Mouse (Mus musculus): ENCODE results near the gene Gm765. TPM values are rescaled to one million over a fixed set of nuclear protein-coding genes. Genes with fewer than 3 reads are reported as not detected.

Gene Gm765
- polyA plus RNA-seq, 1 experiment from 2014 or later = not detected

DNA sequence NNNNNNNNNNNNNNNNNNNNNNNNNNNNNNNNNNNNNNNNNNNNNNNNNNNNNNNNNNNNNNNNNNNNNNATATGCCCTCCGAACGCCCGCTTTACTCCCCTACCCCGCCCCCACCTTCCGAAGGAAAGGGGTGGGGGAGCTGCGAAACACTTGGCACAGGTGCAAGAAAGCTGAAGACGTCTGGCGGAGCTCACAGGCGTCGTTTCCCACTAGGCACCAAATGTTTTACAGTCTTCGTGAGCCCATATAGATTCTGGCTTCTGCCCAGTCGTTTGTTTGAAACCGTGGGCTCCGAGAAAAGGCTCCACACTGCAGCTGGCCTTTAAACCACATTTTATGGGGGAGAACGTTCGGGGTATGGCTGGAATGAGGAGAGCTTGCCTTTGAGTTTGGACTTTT lies 120.6 kb downstream of the Gm765 start:
- no peaks in the 10 kb centered on the region for H3K4me1 ChIP-seq (ENCODE audit: control insufficient read depth, insufficient read depth, low read length)
- no peaks in the 10 kb centered on the region for H3K36me3 ChIP-seq (replicated peaks; ENCODE audit: control insufficient read depth, insufficient read depth, low read depth, low read length)
- ATAC-seq (replicated peaks; ENCODE audit: insufficient number of reproducible peaks, low FRiP score, low TSS enrichment, low read depth) = no peak
- H3K4me3 ChIP-seq (ENCODE audit: low read depth, low read length) = no peak overlapping the region
- no peak overlapping the region for H3K9ac ChIP-seq (replicated peaks; ENCODE audit: low read length)
- WGBS = 84% methylated on average over 16 of the region's 16 CpGs
- H3K4me2 ChIP-seq (ENCODE audit: low read depth, low read length) = no peak overlapping the region
- no peak overlapping the region for H3K27ac ChIP-seq (replicated peaks; ENCODE audit: low read depth, low read length)
- no peaks in the 10 kb centered on the region for H3K27me3 ChIP-seq (ENCODE audit: control insufficient read depth, insufficient read depth, low read length)
- no peaks in the 10 kb centered on the region for H3K9me3 ChIP-seq (replicated peaks; ENCODE audit: control insufficient read depth, low read length)
- no peak for DNase-seq (ENCODE audit: low spot score)

- H3K36me3 ChIP-seq (replicated peaks; ENCODE audit: control insufficient read depth, insufficient read depth, low read depth, low read length) = no peaks in the 10 kb centered on the region
- no peaks in the 10 kb centered on the region for H3K4me1 ChIP-seq (ENCODE audit: control insufficient read depth, insufficient read depth, low read length)
- WGBS = 84% methylated on average over 3 of the region's 3 CpGs
- H3K4me3 ChIP-seq (ENCODE audit: low read depth, low read length) = no peak overlapping the region
- ATAC-seq (replicated peaks; ENCODE audit: insufficient number of reproducible peaks, low FRiP score, low TSS enrichment, low read depth) (no peak), DNase-seq (ENCODE audit: low spot score) (no peak)
- no peak overlapping the region for H3K4me2 ChIP-seq (ENCODE audit: low read depth, low read length)
- no peak overlapping the region for H3K27ac ChIP-seq (replicated peaks; ENCODE audit: low read depth, low read length)
- no peak overlapping the region for H3K9ac ChIP-seq (replicated peaks; ENCODE audit: low read length)
- no peaks in the 10 kb centered on the region for H3K27me3 ChIP-seq (ENCODE audit: control insufficient read depth, insufficient read depth, low read length)
- H3K9me3 ChIP-seq (replicated peaks; ENCODE audit: control insufficient read depth, low read length) = no peaks in the 10 kb centered on the region
Observed at GRCm38 (mm10) chr6:98212225-98212624, 130.3 kb downstream of the Gm765 start.

DNA sequence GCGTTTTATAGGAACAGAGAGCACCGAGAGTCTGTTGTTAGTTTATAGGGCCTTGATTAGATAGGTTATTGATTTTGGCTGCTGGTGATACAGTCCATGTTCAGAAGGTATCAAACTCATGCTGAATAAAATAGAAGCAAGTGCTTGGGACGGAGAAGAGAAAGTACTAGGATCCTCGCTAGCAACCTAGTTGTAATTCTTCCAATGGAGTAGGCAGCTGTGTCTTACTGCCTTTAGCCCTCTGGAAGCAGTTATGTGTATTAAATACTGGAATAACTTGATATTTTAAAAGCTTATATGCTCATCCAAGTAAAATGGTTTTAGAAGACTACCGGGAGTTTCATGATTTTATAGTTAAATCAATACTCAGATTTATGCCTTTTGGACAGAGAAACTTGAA lies 132.3 kb downstream of the Gm765 start:
- Histone ChIP-seq H3K9me3 (replicated peaks; ENCODE audit: control insufficient read depth, low read length) (no peaks in the 10 kb centered on the region), H3K36me3 (replicated peaks; ENCODE audit: control insufficient read depth, insufficient read depth, low read depth, low read length) (no peaks in the 10 kb centered on the region), H3K4me2 (ENCODE audit: low read depth, low read length) (no peak overlapping the region), H3K4me1 (ENCODE audit: control insufficient read depth, insufficient read depth, low read length) (no peaks in the 10 kb centered on the region), H3K27me3 (ENCODE audit: control insufficient read depth, insufficient read depth, low read length) (no peaks in the 10 kb centered on the region), H3K27ac (replicated peaks; ENCODE audit: low read depth, low read length) (no peak overlapping the region), H3K9ac (replicated peaks; ENCODE audit: low read length) (no peak overlapping the region), H3K4me3 (ENCODE audit: low read depth, low read length) (no peak overlapping the region)
- no peak for DNase-seq (ENCODE audit: low spot score)
- ATAC-seq (replicated peaks; ENCODE audit: insufficient number of reproducible peaks, low FRiP score, low TSS enrichment, low read depth) = no peak
- 88% methylated on average over 5 of the region's 5 CpGs for WGBS

GRCm38 (mm10) chr6:98208051-98208450 lies 134.5 kb downstream of the Gm765 start:
- 89% methylated on average over 8 of the region's 8 CpGs for WGBS
- ATAC-seq (replicated peaks; ENCODE audit: insufficient number of reproducible peaks, low FRiP score, low TSS enrichment, low read depth) (no peak), DNase-seq (ENCODE audit: low spot score) (no peak)
- Histone ChIP-seq H3K4me1 (ENCODE audit: control insufficient read depth, insufficient read depth, low read length) (no peaks in the 10 kb centered on the region), H3K27me3 (ENCODE audit: control insufficient read depth, insufficient read depth, low read length) (no peaks in the 10 kb centered on the region), H3K4me2 (ENCODE audit: low read depth, low read length) (no peak overlapping the region), H3K9ac (replicated peaks; ENCODE audit: low read length) (no peak overlapping the region), H3K4me3 (ENCODE audit: low read depth, low read length) (no peak overlapping the region), H3K27ac (replicated peaks; ENCODE audit: low read depth, low read length) (no peak overlapping the region), H3K9me3 (replicated peaks; ENCODE audit: control insufficient read depth, low read length) (no peaks in the 10 kb centered on the region), H3K36me3 (replicated peaks; ENCODE audit: control insufficient read depth, insufficient read depth, low read depth, low read length) (no peaks in the 10 kb centered on the region)

- 95% methylated on average over 2 of the region's 2 CpGs for WGBS
- H3K9ac ChIP-seq (replicated peaks; ENCODE audit: low read length) = no peak overlapping the region
- no peak overlapping the region for H3K4me2 ChIP-seq (ENCODE audit: low read depth, low read length)
- H3K27me3 ChIP-seq (ENCODE audit: control insufficient read depth, insufficient read depth, low read length) = no peaks in the 10 kb centered on the region
- no peaks in the 10 kb centered on the region for H3K4me1 ChIP-seq (ENCODE audit: control insufficient read depth, insufficient read depth, low read length)
- no peak for ATAC-seq (replicated peaks; ENCODE audit: insufficient number of reproducible peaks, low FRiP score, low TSS enrichment, low read depth)
- DNase-seq (ENCODE audit: low spot score) = no peak
- H3K9me3 ChIP-seq (replicated peaks; ENCODE audit: control insufficient read depth, low read length) = no peaks in the 10 kb centered on the region
- H3K36me3 ChIP-seq (replicated peaks; ENCODE audit: control insufficient read depth, insufficient read depth, low read depth, low read length) = no peaks in the 10 kb centered on the region
- H3K27ac ChIP-seq (replicated peaks; ENCODE audit: low read depth, low read length) = no peak overlapping the region
- no peak overlapping the region for H3K4me3 ChIP-seq (ENCODE audit: low read depth, low read length)
Observed at GRCm38 (mm10) chr6:98198706-98199105, 143.8 kb downstream of the Gm765 start.

DNA sequence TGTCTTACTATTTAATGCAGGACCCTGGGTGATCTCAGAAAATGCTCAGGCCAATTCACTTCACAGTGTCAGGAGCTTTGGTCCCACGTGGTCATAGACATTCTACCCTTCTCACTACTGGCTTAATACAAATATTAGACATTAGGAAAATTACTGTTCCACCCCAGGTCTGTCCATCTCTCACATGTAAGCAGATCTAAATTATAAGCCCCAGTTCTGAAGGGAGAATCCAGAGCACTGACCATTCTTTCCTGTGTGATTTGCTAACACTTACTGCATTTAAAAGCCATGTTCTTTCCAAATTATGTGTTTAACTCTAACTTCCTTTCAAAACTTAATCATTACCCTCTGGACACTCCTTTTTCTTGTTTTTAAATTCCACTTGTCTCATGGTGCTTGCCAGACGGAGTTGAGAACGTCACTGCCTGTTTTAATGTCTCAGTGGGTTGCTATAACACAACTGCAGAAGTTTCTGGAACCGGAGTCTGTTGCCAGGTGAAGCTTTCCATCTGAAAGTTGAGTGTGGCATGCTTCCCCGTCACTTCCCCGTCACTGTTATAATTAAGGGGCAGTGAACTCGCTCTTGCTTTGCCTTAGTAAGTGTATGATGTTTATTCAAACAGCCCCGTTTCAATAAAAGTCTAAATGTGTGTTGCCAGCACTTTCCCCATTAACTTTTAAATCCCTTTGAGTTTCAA lies 151.7 kb downstream of the Gm765 start:
- no peak overlapping the region for H3K9ac ChIP-seq (replicated peaks; ENCODE audit: low read length)
- ATAC-seq (replicated peaks; ENCODE audit: insufficient number of reproducible peaks, low FRiP score, low TSS enrichment, low read depth) (no peak), DNase-seq (ENCODE audit: low spot score) (no peak)
- 76% methylated on average over 8 of the region's 8 CpGs for WGBS
- no peak overlapping the region for H3K27ac ChIP-seq (replicated peaks; ENCODE audit: low read depth, low read length)
- H3K4me2 ChIP-seq (ENCODE audit: low read depth, low read length) = no peak overlapping the region
- no peak overlapping the region for H3K4me3 ChIP-seq (ENCODE audit: low read depth, low read length)
- H3K9me3 ChIP-seq (replicated peaks; ENCODE audit: control insufficient read depth, low read length) = no peaks in the 10 kb centered on the region
- H3K4me1 ChIP-seq (ENCODE audit: control insufficient read depth, insufficient read depth, low read length) = no peaks in the 10 kb centered on the region
- no peaks in the 10 kb centered on the region for H3K27me3 ChIP-seq (ENCODE audit: control insufficient read depth, insufficient read depth, low read length)
- no peaks in the 10 kb centered on the region for H3K36me3 ChIP-seq (replicated peaks; ENCODE audit: control insufficient read depth, insufficient read depth, low read depth, low read length)
